Mouse (Mus musculus): ENCODE measurements around the gene Lipe. TPM values are rescaled to one million over a fixed set of nuclear protein-coding genes. Genes with fewer than 3 reads are reported as not detected.

The Lipe gene
- polyA plus RNA-seq, 1 experiment from 2014 or later, result 10.3 TPM

DNA sequence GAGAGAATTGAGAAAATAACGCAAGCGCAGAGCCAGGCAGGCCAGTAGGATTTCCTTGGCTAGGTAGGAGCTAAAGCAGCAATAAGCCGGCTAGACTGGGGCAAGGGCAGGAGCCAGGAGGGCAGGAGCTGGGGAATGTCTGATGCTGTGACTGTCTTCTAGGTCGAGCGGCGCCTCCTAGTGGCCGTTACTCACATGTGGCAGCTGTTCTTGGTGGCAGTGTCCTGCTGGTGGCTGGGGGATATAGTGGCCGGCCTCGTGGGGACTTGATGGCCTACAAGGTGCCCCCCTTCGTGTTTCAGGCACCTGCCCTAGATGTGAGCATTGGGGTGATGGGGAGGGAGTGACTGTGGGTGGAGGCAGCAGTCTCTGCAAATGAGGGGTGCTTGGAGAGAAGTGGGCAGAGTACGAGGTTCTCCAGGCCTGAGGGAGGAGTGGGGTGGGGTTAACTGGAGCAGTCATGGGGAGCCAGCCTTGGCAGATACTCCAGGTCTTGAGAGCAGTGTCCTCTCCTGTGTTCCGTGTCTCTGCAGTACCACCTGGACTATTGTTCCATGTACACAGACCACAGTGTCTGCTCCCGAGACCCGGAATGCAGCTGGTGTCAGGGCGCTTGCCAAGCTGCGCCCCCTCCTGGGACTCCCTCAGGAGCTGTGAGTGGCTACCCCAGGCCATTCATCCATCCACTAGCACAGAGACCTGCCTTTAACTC is 64.8 kb downstream of the Lipe start:
- Histone ChIP-seq H3K4me1 (replicated peaks; ENCODE audit: control insufficient read depth, insufficient read depth) (no peaks in the 10 kb centered on the region), H3K27me3 (ENCODE audit: control insufficient read depth, insufficient read depth, low read length) (no peaks in the 10 kb centered on the region), H3K4me2 (replicated peaks; ENCODE audit: low read depth) (no peak overlapping the region), H3K4me3 (ENCODE audit: low read depth, low read length) (no peak overlapping the region), H3K36me3 (ENCODE audit: control insufficient read depth, insufficient read depth, low read length) (peaks cover 12% of the 10 kb centered on the region), H3K27ac (replicated peaks) (no peak overlapping the region), H3K9ac (ENCODE audit: low read length) (no peak overlapping the region), H3K9me3 (ENCODE audit: control insufficient read depth, low read length) (no peaks in the 10 kb centered on the region)
- peak; percentile 84 for DNase-seq (ENCODE audit: low spot score)
- TF ChIP-seq CTCF (IDR thresholded peaks at IDR 0.05; ENCODE audit: low read depth) (peak; percentile 89), EP300 (optimal IDR thresholded peaks at IDR 0.05) (no peak)
- 40% methylated on average over 16 of the region's 16 CpGs for WGBS
- peak; percentile 73 for ATAC-seq (ENCODE audit: low FRiP score, low TSS enrichment)

Other genes starting within 250 kb of the Lipe start
- gene Pou2f2, start 219.0 kb downstream of the Lipe start, polyA plus RNA-seq (2015; fragmentation: Nextera tagmentation; extraction: Ambion mirVana), result 0.52 and 0.67 TPM in 2 replicates
- 20.0 and 20.2 TPM in 2 replicates for gene Dedd2, start 178.1 kb downstream of the Lipe start, polyA plus RNA-seq (2015; fragmentation: Nextera tagmentation; extraction: Ambion mirVana)
- gene Zfp526, start 177.3 kb downstream of the Lipe start, polyA plus RNA-seq (2015; fragmentation: Nextera tagmentation; extraction: Ambion mirVana), result 1.1 and 1.2 TPM in 2 replicates
- 5.1 and 5.3 TPM in 2 replicates for gene Gsk3a, start 160.9 kb downstream of the Lipe start, polyA plus RNA-seq (2015; fragmentation: Nextera tagmentation; extraction: Ambion mirVana)
- 8.1 and 8.8 TPM in 2 replicates for gene Erf, start 147.9 kb downstream of the Lipe start, polyA plus RNA-seq (2015; fragmentation: Nextera tagmentation; extraction: Ambion mirVana)
- 15.0 and 15.9 TPM in 2 replicates for gene Cic, start 131.0 kb downstream of the Lipe start, polyA plus RNA-seq (2015; fragmentation: Nextera tagmentation; extraction: Ambion mirVana)
- 125 and 126 TPM in 2 replicates for gene Pafah1b3, start 100.7 kb downstream of the Lipe start, polyA plus RNA-seq (2015; fragmentation: Nextera tagmentation; extraction: Ambion mirVana)
- 0.07 TPM in 1 of 2 replicates, not detected in the other for gene Prr19, start 97.3 kb downstream of the Lipe start, polyA plus RNA-seq (2015; fragmentation: Nextera tagmentation; extraction: Ambion mirVana)
- 0.67 and 1.1 TPM in 2 replicates for gene Tmem145, start 92.6 kb downstream of the Lipe start, polyA plus RNA-seq (2015; fragmentation: Nextera tagmentation; extraction: Ambion mirVana)
- 3.3 and 3.6 TPM in 2 replicates for gene Megf8, start 81.5 kb downstream of the Lipe start, polyA plus RNA-seq (2015; fragmentation: Nextera tagmentation; extraction: Ambion mirVana)
- gene Cnfn, start 29.0 kb downstream of the Lipe start, polyA plus RNA-seq (2015; fragmentation: Nextera tagmentation; extraction: Ambion mirVana), result 4,615 and 4,883 TPM in 2 replicates
- 6.8 and 8.8 TPM in 2 replicates for gene Cxcl17, start 14.2 kb upstream of the Lipe start, polyA plus RNA-seq (2015; fragmentation: Nextera tagmentation; extraction: Ambion mirVana)
- gene Ceacam1, start 78.9 kb upstream of the Lipe start, polyA plus RNA-seq (2015; fragmentation: Nextera tagmentation; extraction: Ambion mirVana), result 16.7 and 25.7 TPM in 2 replicates
- gene Ceacam2, start 141.1 kb upstream of the Lipe start, polyA plus RNA-seq (2015; fragmentation: Nextera tagmentation; extraction: Ambion mirVana), result 0.07 TPM in 1 of 2 replicates, not detected in the other
- 0.22 TPM in 1 of 2 replicates, not detected in the other for gene Erich4, start 217.2 kb upstream of the Lipe start, polyA plus RNA-seq (2015; fragmentation: Nextera tagmentation; extraction: Ambion mirVana)
- 25.4 and 29.2 TPM in 2 replicates for gene Dmac2, start 220.7 kb upstream of the Lipe start, polyA plus RNA-seq (2015; fragmentation: Nextera tagmentation; extraction: Ambion mirVana)
- 5.8 and 6.5 TPM in 2 replicates for gene B3gnt8, start 227.9 kb upstream of the Lipe start, polyA plus RNA-seq (2015; fragmentation: Nextera tagmentation; extraction: Ambion mirVana)